ENCODE assay signal across 7 mouse cellular contexts in the genomic region with DNA sequence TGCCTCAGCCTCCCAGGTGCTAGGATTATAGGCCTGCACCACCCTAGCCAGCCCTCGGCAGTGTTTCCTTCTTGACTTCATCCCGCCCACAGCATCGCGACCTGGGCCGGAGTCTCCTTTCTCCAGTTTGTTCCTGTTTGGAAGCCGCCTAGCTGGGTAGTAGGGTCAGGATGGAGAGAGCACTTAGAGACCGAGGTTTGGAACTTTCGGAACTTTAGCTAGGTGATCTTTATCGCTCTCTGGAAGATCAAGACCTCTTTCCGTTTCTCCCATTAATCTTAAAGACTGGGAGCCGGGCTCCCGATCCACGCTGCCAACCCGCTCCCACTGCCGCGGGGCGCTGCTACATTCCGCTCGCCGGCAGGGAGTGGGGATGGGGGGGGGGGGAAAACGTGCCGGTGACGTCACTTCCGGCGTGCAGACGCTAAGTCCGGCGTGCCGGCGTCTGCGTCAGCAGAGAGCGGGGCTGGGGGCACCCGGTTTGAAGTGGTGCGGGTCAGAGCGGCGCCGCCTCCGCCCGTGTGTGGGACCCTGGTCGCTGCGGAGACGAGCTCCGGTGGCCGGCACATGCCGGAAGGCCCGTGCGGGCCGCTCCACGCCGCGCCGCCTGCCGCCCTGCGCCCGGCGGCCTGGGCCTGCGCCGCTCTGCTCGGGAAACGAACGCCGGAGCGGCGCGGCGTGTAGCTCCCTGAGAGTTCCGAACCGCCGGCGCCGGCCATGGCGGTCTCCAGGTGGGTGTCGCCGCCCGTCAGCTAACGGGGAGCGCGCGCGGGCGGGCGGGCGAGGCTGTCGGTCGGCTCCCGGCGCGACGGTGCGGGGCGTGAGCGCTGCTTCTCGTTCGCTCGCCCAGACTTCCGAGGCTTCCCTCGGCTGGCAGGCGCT. TPM values are rescaled to one million over a fixed set of nuclear protein-coding genes. Genes with fewer than 3 reads are reported as not detected.
DNase-seq lines count a peak whose midpoint lies in the region; ATAC-seq lines count a peak whose summit lies in the region.

A gene (plus strand): TSS at position 409 of the 882 bp plus-strand sequence.

- H3K27me3 ChIP-seq in intestine, embryonic 15.5 days (replicated peaks) = no peaks in the 10 kb centered on the region
- H3K27me3 ChIP-seq in midbrain, embryonic 12.5 days = no peaks in the 10 kb centered on the region

- under 1% methylated on average over 96 of the region's 98 CpGs for WGBS in intestine, embryonic 15.5 days
- under 1% methylated on average over 54 of the region's 98 CpGs for WGBS in midbrain, embryonic 12.5 days

- peak within 1 kb of the TSS; percentile 93 for H3K27ac ChIP-seq in intestine, embryonic 15.5 days
- peak within 1 kb of the TSS; percentile 93 for H3K27ac ChIP-seq in midbrain, embryonic 12.5 days (replicated peaks)

- H3K36me3 ChIP-seq in intestine, embryonic 15.5 days = no peaks in the 10 kb centered on the region
- H3K36me3 ChIP-seq in midbrain, embryonic 12.5 days = no peaks in the 10 kb centered on the region

- DNase-seq in adrenal gland, adult 2 months = peak; percentile 91
- peak; percentile 96 for DNase-seq in embryo, embryonic 11 days
- peak; percentile 83 for DNase-seq in gastrocnemius, postnatal 25 days
- peak; percentile 89 for DNase-seq in left cerebral cortex, postnatal 4 days
- DNase-seq in spleen, adult 12 weeks (ENCODE audit: low spot score) = peak; percentile 78

- intact Hi-C loops in left cerebral cortex, postnatal 4 days (cut with DNase I) = no loop called here

- peak; percentile 98 for ATAC-seq in intestine, embryonic 15.5 days
- peak; percentile 98 for ATAC-seq in midbrain, embryonic 12.5 days (ENCODE audit: low FRiP score, low read depth)

- peak within 1 kb of the TSS; percentile 93 for H3K9ac ChIP-seq in intestine, embryonic 15.5 days
- peak within 1 kb of the TSS; percentile 93 for H3K9ac ChIP-seq in midbrain, embryonic 12.5 days (replicated peaks)

- peak within 1 kb of the TSS; percentile 73 for H3K4me2 ChIP-seq in intestine, embryonic 15.5 days (replicated peaks)
- H3K4me2 ChIP-seq in midbrain, embryonic 12.5 days (replicated peaks) = peak within 1 kb of the TSS; percentile 81

- no peaks in the 10 kb centered on the region for H3K9me3 ChIP-seq in intestine, embryonic 15.5 days
- H3K9me3 ChIP-seq in midbrain, embryonic 12.5 days = no peaks in the 10 kb centered on the region

- H3K4me1 ChIP-seq in intestine, embryonic 15.5 days (replicated peaks) = 0 out of 2 replicates have a peak, but pooled peaks cover 2% of the 10 kb centered on the region
- peaks cover 17% of the 10 kb centered on the region for H3K4me1 ChIP-seq in midbrain, embryonic 12.5 days

- H3K4me3 ChIP-seq in intestine, embryonic 15.5 days (replicated peaks) = peak within 1 kb of the TSS; percentile 93
- peak within 1 kb of the TSS; percentile 96 for H3K4me3 ChIP-seq in midbrain, embryonic 12.5 days

RNA-seq across cellular contexts. Expression of the gene that starts here (rescaled TPM):
- total RNA-seq in adrenal gland, adult 2 months (2021) = 10 to 100 TPM; 22.9 to 28.2 TPM
- 1.7 and 2.4 TPM in 2 replicates for polyA plus RNA-seq in adrenal gland, adult 2 months (2012; rRNA removed)
- total RNA-seq in gastrocnemius, postnatal 25 days (2021) = 1 to 10 TPM; 6.1 to 8.8 TPM
- 8.3 and 9.1 TPM in 2 replicates for polyA plus RNA-seq in intestine, embryonic 15.5 days (2015; fragmentation: Nextera tagmentation; extraction: Ambion mirVana)
- 10 to 100 TPM; 24.1 to 29.2 TPM for total RNA-seq in left cerebral cortex, postnatal 4 days (2021)
- 20.3 and 21.0 TPM in 2 replicates for polyA plus RNA-seq in midbrain, embryonic 12.5 days (2016; fragmentation: Nextera tagmentation; extraction: Ambion mirVana)

Comparison
In these comparisons a context has a peak if more than half of its experiments do, and no peak if none do; other contexts are left out.
1. Peak in every context shown above with its lines: DNase-seq, ATAC-seq, H3K4me3 ChIP-seq and H3K27ac ChIP-seq.